Mouse (Mus musculus) adrenal gland, postnatal 14 days (tissue): ENCODE results near the gene Noc2l. TPM values are rescaled to one million over a fixed set of nuclear protein-coding genes. Genes with fewer than 3 reads are reported as not detected.

ENCODE experiments used
- DNase-seq: peaks from one replicate; pipeline ENCODE4 v3.0.0; 2021; ENCODE audit warnings: mixed read lengths
- total RNA-seq: library from RNA; stranded (reverse); gene quantifications from 2 replicates; pipeline ENCODE4 v1.2.3, GENCODE M21; 2021

The Noc2l gene
- total RNA-seq, 1 experiment from 2014 or later, result 42.5 TPM

- DNase-seq, result peak; percentile 28
Measured at GRCm38 (mm10) chr4:156216196-156216595, 19.6 kb upstream of the Noc2l start.

DNA sequence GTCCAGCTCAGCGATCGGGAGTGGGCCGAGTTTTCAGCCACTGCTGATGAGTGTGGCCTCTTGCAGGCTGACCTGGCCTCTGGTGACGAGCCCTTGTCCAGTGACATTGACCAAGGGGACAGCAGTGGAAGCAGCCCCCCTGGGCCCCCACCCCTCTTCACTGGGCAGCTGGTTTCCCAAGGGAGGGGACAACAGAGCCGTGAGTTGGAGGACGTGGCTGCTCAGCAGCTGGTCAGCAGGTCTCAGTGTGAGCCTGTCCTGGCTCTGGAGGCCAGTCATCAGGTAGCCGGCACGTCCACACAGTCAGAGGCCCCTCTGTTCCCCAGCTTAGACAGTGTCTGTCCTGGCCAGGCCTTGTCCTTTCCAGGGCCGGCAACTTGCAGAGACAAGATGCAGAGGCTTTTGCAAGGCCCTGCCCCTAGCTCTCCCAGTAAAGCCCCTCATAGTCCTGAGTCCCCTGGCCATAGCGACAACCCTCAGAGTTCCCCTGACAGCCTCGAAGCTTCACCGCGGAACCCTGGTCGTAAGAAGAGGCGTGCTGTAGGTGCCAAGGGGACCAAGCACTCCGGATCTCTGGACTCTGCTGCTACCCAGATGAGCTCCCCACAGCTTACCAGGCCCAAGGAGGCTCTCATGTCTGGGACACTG, 18.7 kb upstream of the Noc2l start:
- DNase-seq, result no peak

DNA sequence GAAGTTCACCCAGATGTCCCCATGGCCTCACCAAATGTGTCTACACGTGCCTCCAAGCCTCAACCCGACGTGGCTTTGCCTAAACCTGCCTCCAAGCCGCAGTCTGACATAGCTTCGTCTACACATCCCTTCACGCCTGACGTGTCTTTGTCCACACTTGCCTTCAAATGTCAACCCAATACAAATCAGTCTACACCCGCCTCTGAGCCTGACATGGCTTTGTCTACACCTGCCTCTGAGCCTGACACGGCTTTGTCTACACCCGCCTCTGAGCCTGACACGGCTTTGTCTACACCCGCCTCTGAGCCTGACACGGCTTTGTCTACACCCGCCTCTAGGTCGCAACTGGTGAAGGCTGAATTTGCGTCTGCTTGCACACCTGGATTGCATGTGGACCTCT, 18.0 kb upstream of the Noc2l start:
- DNase-seq, result no peak

DNA sequence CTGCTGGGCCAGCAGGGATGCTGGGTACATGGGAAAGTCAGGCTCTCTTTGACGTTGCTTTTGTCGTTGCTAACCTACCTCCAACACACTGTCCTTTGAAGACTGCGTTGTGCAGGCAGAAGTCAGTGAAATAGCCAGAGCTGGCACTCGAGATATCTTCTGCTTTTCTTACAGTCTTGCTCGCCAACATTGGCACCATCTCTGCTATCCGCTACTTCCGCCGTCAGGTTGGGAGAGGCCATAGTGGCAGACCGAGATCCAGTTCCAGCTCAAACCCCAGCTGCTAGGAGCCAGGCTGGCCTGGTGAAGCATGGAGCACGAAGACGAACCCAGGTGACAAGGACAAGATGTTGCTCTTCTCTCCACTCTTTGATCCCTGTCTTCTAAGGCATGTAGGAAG, 15.9 kb upstream of the Noc2l start:
- no peak for DNase-seq

DNA sequence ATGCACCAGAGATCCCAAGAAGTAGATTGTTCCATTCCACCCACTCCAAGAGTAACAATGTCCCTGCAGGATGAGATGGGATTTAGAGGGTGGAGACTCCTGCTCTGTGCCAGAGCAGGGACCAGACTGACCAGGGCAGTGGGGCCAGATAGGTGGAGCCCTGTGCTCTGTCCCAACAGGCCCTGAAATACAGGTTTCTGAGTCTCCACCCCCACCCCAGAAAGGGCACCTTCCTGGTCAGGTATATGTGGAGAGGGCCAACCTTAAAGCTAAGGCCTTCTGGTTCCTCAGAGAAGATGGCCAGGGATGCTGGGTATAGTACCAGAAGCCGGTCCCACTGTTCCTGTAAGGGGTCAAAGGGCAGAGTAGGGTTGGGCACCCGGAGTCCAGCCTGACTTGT, 11.5 kb upstream of the Noc2l start:
- DNase-seq, result no peak

GRCm38 (mm10) chr4:156227752-156228392, 7.9 kb upstream of the Noc2l start:
- peak; percentile 62 for DNase-seq

DNA sequence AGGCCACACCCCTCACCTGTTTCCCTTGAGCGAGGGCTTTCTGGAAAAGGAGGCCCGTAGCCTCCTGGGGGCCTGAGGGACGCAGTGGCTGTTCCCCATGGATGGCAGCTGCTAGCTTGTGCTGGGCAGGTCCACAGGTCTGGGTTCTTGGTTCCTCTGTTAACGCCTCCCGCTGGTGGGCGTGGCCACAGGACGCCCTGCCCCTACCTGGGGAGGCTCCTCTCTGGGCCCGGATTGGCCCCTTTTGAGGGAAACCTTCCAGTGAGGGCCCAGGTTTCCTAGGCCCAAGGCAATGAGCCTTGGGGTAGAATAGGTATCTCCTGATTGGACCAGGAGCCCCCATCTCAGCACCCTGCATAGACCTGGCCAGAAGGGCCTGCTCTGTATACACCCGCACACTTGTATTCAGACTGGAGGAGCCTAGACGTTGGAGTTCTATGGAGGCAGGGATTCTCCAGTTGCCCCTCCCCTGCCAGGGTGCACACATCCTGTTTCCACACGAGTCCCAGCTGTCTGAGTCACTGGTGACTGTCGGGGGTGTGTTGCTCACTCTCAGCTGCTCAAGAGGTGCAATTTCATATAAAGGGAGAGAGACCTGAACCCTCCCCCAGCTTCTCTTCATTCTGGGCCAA, 7.3 kb upstream of the Noc2l start:
- peak; percentile 52 for DNase-seq

DNA sequence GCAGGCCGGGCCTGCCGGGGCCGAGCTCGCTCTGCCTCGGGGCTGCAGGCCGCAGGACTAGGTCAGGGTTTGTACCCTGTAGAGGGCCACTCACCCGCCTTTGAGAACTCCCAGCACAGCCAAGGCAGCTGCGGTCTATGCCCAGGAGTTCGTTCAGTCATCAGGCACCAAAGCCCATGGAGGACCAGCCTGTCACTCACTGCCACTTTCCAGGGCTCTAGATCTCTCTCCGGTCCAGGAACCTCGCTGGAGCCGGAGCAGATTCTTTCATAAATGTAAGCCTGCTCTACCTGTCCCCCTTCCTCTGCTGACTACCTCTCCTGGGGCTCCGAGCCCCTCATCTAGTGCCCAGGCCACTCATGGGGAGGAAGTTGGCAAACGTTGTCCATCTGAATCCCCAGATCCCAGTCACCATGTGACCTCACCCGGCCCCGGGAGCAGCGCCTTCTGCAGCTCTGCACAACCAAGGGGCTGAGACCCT, 1.7 kb upstream of the Noc2l start:
- DNase-seq, result peak; percentile 47

- DNase-seq, result peak; percentile 90
Measured at GRCm38 (mm10) chr4:156234701-156235213, 1.1 kb upstream of the Noc2l start, which contains the start of gene Plekhn1. Gene Plekhn1 (minus strand): TSS chr4:156234857.

DNA sequence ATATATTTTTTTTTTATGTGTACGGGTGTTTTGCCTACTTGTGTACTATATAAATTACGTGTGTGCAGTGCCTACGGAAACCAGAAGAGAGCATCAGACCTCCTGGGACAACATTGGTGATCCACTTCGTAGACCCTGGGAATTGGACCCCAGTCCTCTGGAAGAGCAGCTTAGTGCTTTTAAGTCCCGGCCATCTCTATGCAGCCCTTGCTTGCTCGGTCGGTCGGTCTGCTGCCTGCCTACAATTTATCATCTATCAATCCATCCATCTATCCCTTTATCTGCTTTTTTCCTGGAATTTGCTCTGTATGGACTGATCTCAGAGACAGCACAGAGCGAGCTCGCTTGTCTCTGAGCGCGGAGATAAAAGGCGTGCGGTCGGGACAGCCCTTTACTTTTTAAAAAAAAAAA, 445 bp upstream of the Noc2l start:
- DNase-seq, result no peak

- DNase-seq, result peak; percentile 45
Measured at GRCm38 (mm10) chr4:156236651-156237447, 1.0 kb downstream of the Noc2l start.

DNA sequence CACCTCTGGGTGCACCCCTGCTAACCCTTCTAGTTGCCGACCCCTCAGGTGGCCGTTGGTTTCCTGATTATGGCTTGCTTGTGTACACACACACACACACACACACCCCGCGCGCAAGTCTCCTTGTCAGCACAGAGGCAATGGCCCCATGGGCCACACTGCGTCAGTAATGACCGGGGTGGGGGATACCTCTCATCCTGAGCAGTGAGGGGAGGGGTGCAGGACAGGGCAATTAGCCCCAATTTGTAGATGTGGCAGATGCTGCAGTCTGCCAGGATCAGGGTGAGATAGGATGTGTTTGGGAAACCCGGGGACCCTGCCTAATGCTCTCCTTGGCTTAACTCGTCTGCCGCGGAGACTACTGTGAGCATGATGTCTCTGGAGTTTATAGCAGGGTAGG, 13.8 kb downstream of the Noc2l start:
- no peak for DNase-seq

GRCm38 (mm10) chr4:156251081-156251480, 15.3 kb downstream of the Noc2l start:
- no peak for DNase-seq

- DNase-seq, result no peak
Measured at GRCm38 (mm10) chr4:156252140-156252539, 16.3 kb downstream of the Noc2l start.

DNA sequence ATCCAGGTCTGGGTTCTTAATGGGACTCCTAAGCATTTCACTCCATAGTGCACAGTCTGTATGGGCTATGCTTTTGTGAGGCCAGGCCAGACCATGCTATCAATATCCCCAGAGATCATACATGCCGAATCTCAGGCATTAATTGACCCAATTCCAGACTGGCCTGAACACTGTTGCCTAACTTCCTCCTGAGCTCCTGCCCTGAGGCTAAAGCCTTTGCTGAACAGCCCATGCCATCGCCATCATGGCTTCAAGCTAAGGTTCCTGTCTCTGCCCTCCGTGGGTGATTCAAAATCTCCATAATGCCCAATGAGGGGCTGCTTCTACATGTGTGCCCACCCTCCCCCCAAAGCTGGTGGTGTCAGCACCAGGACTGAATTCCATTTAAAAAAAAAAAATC, 16.8 kb downstream of the Noc2l start:
- no peak for DNase-seq

- DNase-seq, result no peak
Measured at GRCm38 (mm10) chr4:156253043-156253442, 17.2 kb downstream of the Noc2l start.

- peak; percentile 39 for DNase-seq
Measured at GRCm38 (mm10) chr4:156254361-156255077, 18.7 kb downstream of the Noc2l start.

DNA sequence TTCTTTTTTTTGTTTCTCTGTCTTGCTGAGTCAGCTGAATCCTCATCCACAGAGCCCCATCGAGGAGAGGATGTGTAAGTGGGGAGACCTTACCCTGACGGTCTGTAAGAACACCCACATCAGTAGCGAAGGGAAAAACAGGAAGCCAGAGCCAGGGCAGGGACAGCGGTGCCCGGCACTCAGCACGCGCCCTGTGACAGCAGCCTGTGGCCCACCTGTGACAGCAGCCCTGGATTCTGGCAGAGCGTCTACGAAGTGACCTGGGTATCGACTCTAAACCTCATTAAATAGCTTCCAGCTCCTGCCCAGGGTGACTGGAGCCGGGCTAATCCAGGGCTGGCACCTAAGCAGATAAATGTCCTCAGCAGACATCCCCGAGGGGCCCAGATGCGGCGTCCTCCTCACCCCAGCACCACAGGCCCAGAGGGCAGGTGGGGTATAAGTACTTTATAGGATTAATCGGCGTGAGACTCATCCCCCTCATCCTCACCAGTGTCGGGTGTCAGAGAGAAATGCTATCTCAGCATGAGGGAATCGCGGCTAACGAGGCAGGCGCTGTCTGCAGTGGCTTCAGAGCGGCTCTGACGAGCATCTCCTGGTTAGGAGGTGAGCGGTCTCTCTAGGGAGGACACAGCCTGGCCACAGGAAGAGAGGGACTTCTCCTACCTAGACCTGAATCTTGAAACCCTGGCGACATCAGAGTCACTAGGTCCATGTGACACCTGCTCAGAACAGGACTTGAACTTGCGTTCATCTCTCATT, 19.4 kb downstream of the Noc2l start, which contains the start of gene Samd11:
Samd11 (minus strand) TSS at position 580 of the 762 bp plus-strand sequence.
- no peak for DNase-seq
